Mouse (Mus musculus) liver, adult 2 months (tissue): ENCODE measurements around the gene Pde5a. TPM values are rescaled to one million over a fixed set of nuclear protein-coding genes. Genes with fewer than 3 reads are reported as not detected.

ENCODE experiments used
- DNase-seq: peaks from one replicate; pipeline ENCODE4 v3.0.0-alpha.2; 2011; ENCODE audit warnings: low read depth, low spot score; ENCODE audit errors: extremely low read depth
- H3K27ac ChIP-seq: fragments of 200-500 bp; replicated peaks from 2 replicates; pipeline ENCODE4 v1.5.1; 2012; ENCODE audit warnings: low read depth, mild to moderate bottlenecking, control low read depth, inconsistent platforms, low read length; ENCODE audit not compliant: insufficient read depth
- H3K27me3 ChIP-seq: fragments of 200-500 bp; 2 replicates; pipeline ENCODE4 v1.6.1; 2012; ENCODE audit warnings: mild to moderate bottlenecking, moderate library complexity, low read length, inconsistent platforms; ENCODE audit not compliant: control insufficient read depth, insufficient read depth
- H3K36me3 ChIP-seq: fragments of 200-500 bp; 2 replicates; pipeline ENCODE4 v1.6.1; 2012; ENCODE audit warnings: low read length, inconsistent platforms; ENCODE audit not compliant: control insufficient read depth, insufficient read depth
- H3K4me1 ChIP-seq: fragments of 200-500 bp; 2 replicates; pipeline ENCODE4 v1.6.1; 2011; ENCODE audit warnings: low read length; ENCODE audit not compliant: control insufficient read depth, insufficient read depth
- H3K4me3 ChIP-seq: fragments of 200-500 bp; 2 replicates; pipeline ENCODE4 v1.5.1; 2011; ENCODE audit warnings: low read depth, mild to moderate bottlenecking, control low read depth, low read length, moderate library complexity; ENCODE audit not compliant: insufficient read depth
- H3K79me2 ChIP-seq: fragments of 200-500 bp; 2 replicates; pipeline ENCODE4 v1.6.1; 2012; ENCODE audit warnings: inconsistent platforms, mild to moderate bottlenecking, low read length, moderate library complexity; ENCODE audit not compliant: control insufficient read depth, insufficient read depth
- H3K9ac ChIP-seq: fragments of 200-500 bp; 2 replicates; pipeline ENCODE4 v1.6.1; 2012; ENCODE audit warnings: low read depth, mild to moderate bottlenecking, control low read depth, inconsistent platforms, low read length
- CTCF ChIP-seq: fragments of 200-500 bp; IDR thresholded peaks from 2 replicates; pipeline ENCODE4 v1.5.1; 2011; ENCODE audit warnings: low read depth, low read length, control low read depth
- POLR2A ChIP-seq: fragments of 200-500 bp; IDR thresholded peaks from 2 replicates; pipeline ENCODE4 v1.6.1; 2011; ENCODE audit warnings: low read length, control low read depth; ENCODE audit not compliant: insufficient read depth; ENCODE audit errors: extremely low read depth
- WGBS: fragments of 180-500 bp; shearing (Covaris S2); methylation state at CpG from one replicate; pipeline ENCODE4 v1.1.7; 2018; 5-methylcytosine and 5-hydroxymethylcytosine counted together
- polyA plus RNA-seq: library from polyadenylated mRNA; depleted of rRNA; stranded (reverse); fragments of >200 nt; gene quantifications from 2 replicates; pipeline ENCODE4 v1.2.3, GENCODE M21; 2012
- total RNA-seq: library from RNA; depleted of rRNA; stranded (reverse); fragments of >200 nt; gene quantifications from 2 replicates; pipeline ENCODE4 v1.2.3, GENCODE M21; 2014

Gene Pde5a
- total and polyA plus RNA-seq, 2 experiments = 0.15 to 0.83 TPM

DNA sequence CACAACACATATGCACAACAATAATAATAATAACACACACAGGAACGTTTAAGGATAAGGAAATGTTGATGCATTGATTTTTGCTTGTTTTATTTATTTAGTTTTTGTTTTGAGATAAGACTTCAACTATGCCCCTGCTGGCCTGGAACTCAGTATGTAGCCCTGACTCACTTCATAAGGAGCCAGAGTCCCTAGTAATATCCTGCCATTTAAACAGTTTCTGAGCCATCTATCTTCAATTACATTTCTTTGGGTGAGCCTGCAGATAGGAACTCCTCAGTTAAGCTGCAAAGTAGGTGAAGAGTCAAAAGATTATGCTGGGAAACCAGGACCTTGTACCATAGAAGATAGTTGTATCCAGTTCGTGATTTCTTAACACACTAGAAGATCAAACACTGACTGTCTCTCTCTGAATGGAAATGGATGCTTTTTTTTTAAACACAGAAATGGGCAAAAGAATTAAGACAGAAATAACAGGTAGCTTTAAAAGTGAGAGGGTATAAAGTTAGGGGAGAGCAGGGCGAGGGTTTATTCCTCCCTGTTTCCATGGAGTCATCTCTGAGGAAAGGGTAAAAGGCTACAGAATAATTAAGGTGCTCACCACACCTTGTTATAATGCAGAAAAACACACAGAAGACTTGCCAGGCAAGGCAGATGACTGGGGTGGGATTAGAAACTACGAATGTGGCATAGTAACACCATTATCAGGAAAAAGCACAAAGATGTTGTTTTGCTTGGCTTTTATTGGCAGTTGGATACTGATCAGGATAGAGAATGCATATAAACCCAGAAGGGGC, 159.0 kb downstream of the Pde5a start:
- Histone ChIP-seq H3K79me2 (no peaks in the 10 kb centered on the region), H3K36me3 (no peaks in the 10 kb centered on the region), H3K27me3 (no peaks in the 10 kb centered on the region), H3K4me1 (peaks cover 7% of the 10 kb centered on the region; the same call in 1 of the 2 replicates), H3K9ac (no peak overlapping the region), H3K27ac (peak overlapping the region; percentile 84), H3K4me3 (no peak overlapping the region)
- TF ChIP-seq CTCF (no peak), POLR2A (no peak)
- 34% methylated on average over 4 of the region's 4 CpGs for WGBS
- DNase-seq = peak; percentile 79

DNA sequence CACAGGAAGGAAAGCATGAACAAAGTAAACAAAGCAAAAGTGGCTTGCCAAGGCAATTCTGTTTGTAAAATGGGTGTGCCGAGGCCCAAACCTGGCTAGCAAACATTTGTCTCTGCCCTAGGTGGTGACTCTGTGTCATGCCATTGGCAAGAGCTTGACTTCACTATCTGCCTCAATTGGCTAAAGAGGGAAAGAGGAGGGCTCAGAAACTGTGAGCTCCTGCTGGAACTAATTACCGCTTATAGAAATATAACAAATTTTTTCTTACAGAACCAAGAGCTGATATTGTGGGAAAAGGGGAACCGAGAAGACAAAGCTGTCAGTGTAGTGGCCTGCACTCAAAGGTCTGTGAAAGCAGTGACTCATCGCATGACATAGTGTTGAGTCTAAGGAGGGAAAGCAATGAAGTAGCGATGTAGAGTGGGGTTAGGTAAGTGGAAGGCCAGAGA, 159.6 kb downstream of the Pde5a start:
- H3K27ac ChIP-seq = peak overlapping the region; percentile 84
- no peaks in the 10 kb centered on the region for H3K27me3 ChIP-seq
- H3K4me3 ChIP-seq = no peak overlapping the region
- peaks cover 7% of the 10 kb centered on the region; the same call in 1 of the 2 replicates for H3K4me1 ChIP-seq
- no peaks in the 10 kb centered on the region for H3K36me3 ChIP-seq
- 38% methylated on average over 5 of the region's 5 CpGs for WGBS
- TF ChIP-seq POLR2A = no peak
- TF ChIP-seq CTCF = no peak
- no peaks in the 10 kb centered on the region for H3K79me2 ChIP-seq
- DNase-seq = peak; percentile 96
- no peak overlapping the region for H3K9ac ChIP-seq

DNA sequence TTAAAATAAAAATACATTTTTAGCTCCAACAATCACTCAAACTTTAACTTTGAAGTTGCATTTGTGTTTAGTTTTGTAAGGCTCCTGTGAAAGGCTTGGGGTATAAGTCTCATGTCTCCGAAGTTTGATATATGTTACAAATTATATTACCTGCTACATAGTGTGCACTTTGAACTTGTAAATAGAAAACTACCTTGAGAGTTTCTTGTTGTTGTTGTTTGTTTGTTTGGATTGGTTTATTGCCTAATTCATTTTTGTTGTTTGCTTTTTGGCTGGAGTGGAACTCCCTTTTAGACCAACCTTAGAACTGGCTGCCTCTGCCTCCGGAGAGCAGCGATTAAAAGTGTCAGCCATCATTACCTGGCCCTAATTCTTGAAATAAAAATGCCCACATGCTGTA, 166.0 kb downstream of the Pde5a start, which contains the start of gene Fabp2:
TSS of gene Fabp2 (plus strand) at position 301 of the 400 bp plus-strand sequence.
- H3K4me3 ChIP-seq = peak within 1 kb of the TSS; percentile 28
- H3K79me2 ChIP-seq = no peaks in the 10 kb centered on the region
- peak within 1 kb of the TSS; percentile 76 for H3K27ac ChIP-seq
- DNase-seq = no peak
- TF ChIP-seq POLR2A = no peak
- TF ChIP-seq CTCF = no peak
- H3K27me3 ChIP-seq = no peaks in the 10 kb centered on the region
- peaks cover 2% of the 10 kb centered on the region; the same call in 1 of the 2 replicates for H3K4me1 ChIP-seq
- 45% methylated on average over 3 of the region's 3 CpGs for WGBS
- H3K9ac ChIP-seq = peak within 1 kb of the TSS; percentile 57
- H3K36me3 ChIP-seq = no peaks in the 10 kb centered on the region; the same call in 1 of the 2 replicates

DNA sequence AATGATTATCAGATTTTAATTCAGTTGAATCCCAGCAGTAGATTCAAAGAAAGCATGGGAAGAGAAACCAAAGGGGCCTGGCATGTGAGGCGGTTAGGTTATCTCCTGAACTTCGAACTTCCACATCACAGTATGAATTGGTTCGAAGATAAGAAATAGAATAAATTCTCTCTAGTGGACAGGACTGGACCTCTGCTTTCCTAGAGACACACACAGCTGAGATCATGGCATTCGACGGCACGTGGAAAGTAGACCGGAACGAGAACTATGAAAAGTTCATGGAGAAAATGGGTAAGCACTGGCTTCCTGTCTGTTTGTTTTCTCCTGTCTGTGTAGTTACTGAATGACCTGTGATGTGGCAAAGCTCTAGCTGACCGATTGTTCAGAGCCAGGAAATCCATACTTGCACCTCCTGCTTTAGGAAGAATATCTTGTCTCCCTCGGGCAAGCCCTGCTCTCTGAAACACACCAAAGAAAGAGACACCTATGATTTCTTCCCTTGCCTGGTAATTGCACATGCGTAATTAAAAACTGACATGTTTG, 166.5 kb downstream of the Pde5a start:
- Histone ChIP-seq H3K4me3 (peak overlapping the region; percentile 28), H3K9ac (peak overlapping the region; percentile 57), H3K4me1 (peaks cover 2% of the 10 kb centered on the region; the same call in 1 of the 2 replicates), H3K27me3 (no peaks in the 10 kb centered on the region), H3K36me3 (no peaks in the 10 kb centered on the region; the same call in 1 of the 2 replicates), H3K79me2 (no peaks in the 10 kb centered on the region), H3K27ac (peak overlapping the region; percentile 76)
- DNase-seq = peak; percentile 92
- TF ChIP-seq CTCF (no peak), POLR2A (no peak)
- WGBS = 14% methylated on average over 11 of the region's 11 CpGs

GRCm38 (mm10) chr3:122898254-122898653, 169.5 kb downstream of the Pde5a start:
- TF ChIP-seq CTCF (no peak), POLR2A (no peak)
- WGBS = 78% methylated on average over 6 of the region's 6 CpGs

More at GRCm38 (mm10) chr3:122898254-122898653, 169.5 kb downstream of the Pde5a start:
- no peak for DNase-seq
- Histone ChIP-seq H3K9ac (no peak overlapping the region), H3K4me1 (peaks cover 2% of the 10 kb centered on the region; the same call in 1 of the 2 replicates), H3K27ac (no peak overlapping the region), H3K4me3 (no peak overlapping the region), H3K36me3 (no peaks in the 10 kb centered on the region; the same call in 1 of the 2 replicates), H3K79me2 (no peaks in the 10 kb centered on the region), H3K27me3 (no peaks in the 10 kb centered on the region)
